Mouse (Mus musculus) spleen, postnatal 36 days (tissue): Measurements from ENCODE around the gene Crlf1.

ENCODE experiments used
- DNase-seq, 2 experiments: peaks; one replicate each; pipeline ENCODE4 v3.0.0; 2022; ENCODE audit warnings: low spot score in 2 of 2, mixed read lengths in 1 of 2

Crlf1 gene

DNA sequence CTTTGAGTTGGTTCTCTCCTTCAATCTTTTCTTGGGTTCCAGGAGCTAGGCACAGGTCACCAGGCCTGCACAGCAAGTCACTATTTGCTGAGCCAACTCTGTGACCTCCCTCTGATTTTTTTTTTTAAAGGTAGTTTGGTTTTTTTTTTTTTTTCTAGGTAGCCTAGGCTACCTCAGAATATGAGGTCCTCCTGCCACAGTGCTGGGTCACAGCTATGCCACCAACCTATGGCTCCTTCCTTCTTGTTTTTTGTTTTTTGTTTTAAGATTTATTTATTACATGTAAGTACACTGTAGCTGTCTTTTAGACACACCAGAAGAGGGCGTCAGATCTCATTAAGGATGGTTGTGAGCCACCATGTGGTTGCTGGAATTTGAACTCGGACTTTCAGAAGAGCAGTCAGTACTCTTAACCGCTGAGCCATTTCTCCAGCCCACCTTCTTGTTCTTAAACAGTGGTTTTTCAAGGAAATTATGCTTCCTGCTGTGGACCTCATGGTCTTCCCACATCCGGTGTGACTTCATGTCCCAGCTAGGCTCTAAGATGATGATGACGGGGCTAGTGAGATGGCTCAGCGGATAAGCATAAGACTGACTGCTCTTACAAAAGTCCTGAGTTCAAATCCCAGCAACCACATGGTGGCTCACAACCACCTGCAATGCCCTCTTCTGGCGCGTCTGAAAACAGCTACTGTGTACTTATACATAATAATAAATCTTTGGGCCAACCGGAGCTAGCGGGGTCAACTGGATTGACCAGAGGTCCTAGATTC is 56.6 kb downstream of the Crlf1 start:
- no peak for DNase-seq

DNA sequence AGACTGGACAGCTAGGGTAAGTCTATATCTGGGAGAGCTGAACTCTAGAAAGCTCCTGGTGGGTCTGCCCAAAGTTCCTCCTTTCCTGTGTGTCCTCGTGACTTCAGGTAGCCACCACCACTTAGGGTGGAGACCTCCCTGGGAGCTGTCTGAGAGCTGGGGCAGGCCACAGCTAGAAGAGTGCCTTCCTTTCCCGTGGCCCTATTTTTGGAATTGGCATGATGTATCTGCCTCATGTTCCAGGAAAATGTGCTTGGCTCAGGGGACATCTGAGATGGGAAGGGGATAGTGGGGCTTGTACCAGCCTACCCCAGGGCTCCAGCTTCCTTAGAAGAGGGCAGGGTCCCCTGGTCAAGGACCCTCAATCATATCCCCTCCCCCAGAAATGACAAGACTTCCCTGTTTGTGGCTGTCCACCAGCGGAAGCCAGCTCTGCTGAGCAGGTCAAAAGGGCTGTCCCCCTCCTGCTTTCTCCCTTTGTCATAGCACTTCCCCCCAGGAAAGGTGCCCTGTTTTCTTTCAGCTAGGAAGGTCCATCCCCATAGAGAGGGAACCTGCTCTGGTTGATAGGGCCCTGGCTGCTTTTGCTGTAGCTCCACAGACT is 58.7 kb downstream of the Crlf1 start:
- DNase-seq, result no peak

DNA sequence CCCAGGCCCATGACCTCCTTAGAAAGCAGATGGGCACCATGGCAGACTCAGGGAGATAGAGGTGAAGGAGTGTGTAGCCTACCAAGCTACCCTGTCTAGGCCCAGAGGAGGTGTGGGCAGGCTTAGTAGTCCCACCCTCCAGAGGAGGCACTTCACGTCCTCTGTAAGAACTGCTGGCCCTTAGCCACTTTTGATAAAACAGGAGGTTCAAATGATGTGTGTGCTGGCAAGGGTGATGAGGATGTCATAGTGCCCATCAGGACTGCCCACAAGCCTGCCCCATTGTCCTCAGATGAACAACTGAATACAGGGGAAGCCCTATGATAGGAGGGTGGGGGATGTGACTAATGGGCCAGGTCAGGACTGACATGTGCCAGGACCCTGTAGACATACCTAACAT is 59.9 kb downstream of the Crlf1 start:
- DNase-seq, result no peak
